Mouse (Mus musculus): ENCODE measurements around the gene Plekhf1.

DNA sequence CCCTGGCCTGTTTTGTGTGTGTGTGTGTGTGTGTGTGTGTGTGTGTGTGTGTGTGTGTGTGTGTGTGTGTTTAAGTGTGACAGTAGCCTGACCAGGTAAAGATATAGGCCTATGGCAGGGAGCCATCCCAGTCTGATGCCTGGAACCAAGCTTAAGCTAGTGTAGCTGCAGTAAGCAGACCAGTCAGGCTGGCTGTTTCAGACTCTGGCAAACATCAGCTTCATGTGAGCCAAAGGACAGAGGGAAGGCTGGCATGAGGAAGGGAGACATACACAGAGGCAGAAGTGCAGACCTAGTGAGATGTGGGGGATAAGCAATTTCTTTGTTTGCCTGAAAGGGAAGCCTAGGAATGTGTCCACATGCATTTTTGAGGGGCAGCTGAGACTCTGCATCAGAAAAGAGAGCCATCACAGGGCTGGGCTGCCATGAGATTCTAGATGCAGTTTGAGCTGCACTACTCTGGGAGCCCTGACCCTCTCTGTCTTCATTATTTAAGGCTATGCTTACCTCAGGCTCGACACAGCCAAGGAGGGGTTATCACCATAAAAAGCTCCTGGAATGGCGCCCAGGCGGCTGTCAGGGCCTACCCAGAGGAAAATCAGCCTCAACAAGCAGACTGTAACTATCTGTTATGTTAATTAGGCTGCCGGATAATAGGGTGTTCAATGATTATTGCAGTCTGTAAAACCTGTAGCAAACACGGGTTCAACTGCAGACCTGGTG lies 23.8 kb upstream of the Plekhf1 start:
- no peak for TF ChIP-seq CTCF (IDR thresholded peaks at IDR 0.05; ENCODE audit: low read depth)
- TF ChIP-seq EP300 (optimal IDR thresholded peaks at IDR 0.05), result no peak

Data from stomach, postnatal 0 days (tissue).